Mouse (Mus musculus) C2C12 (cell line): Measurements from ENCODE around the gene Vav1. TPM values are rescaled to one million over a fixed set of nuclear protein-coding genes. Genes with fewer than 3 reads are reported as not detected.
"Not testable (repeated sequence)": the region's sequence is repeated elsewhere in the genome, so short reads cannot be mapped to it uniquely, and the experiment has no call there.

Experiments
- H3K27me3 ChIP-seq: one replicate; pipeline ENCODE4 v1.6.1; 2011; ENCODE audit not compliant: control insufficient read depth, insufficient read depth, insufficient read length
- H3K36me3 ChIP-seq: one replicate; pipeline ENCODE4 v1.6.1; 2011; ENCODE audit not compliant: control insufficient read depth, insufficient read depth
- H3K4me3 ChIP-seq: one replicate; pipeline ENCODE4 v1.5.1; 2011; ENCODE audit warnings: mild to moderate bottlenecking, control low read depth; ENCODE audit not compliant: poor library complexity, insufficient read depth, severe bottlenecking
- H3K79me2 ChIP-seq: one replicate; pipeline ENCODE4 v1.6.1; 2011; ENCODE audit not compliant: control insufficient read depth, insufficient read depth
- H3K79me3 ChIP-seq: one replicate; pipeline ENCODE4 v1.6.1; 2011; ENCODE audit warnings: low read depth, control low read depth
- H3ac ChIP-seq: one replicate; pipeline ENCODE3; 2011; ENCODE audit warnings: low read depth; ENCODE audit not compliant: control insufficient read depth, insufficient read length
- CEBPB ChIP-seq: IDR thresholded peaks from one replicate; pipeline ENCODE4 v1.6.1; 2011; ENCODE audit warnings: low read depth, mild to moderate bottlenecking, control low read depth, moderate library complexity
- CTCF ChIP-seq: IDR thresholded peaks from one replicate; pipeline ENCODE4 v1.5.1; 2011; ENCODE audit not compliant: control insufficient read depth, insufficient read depth, insufficient read length
- FOSL1 ChIP-seq: IDR thresholded peaks from one replicate; pipeline ENCODE4 v1.8.0; 2011; ENCODE audit warnings: mild to moderate bottlenecking, low read length; ENCODE audit not compliant: poor library complexity, insufficient read depth, severe bottlenecking
- MAX ChIP-seq: IDR thresholded peaks from one replicate; pipeline ENCODE4 v1.6.1; 2011; ENCODE audit warnings: mild to moderate bottlenecking, control low read depth
- MYOD1 ChIP-seq: IDR thresholded peaks from one replicate; pipeline ENCODE4 v1.6.1; 2011; ENCODE audit warnings: low read depth; ENCODE audit not compliant: control insufficient read depth, insufficient read length
- MYOG ChIP-seq: IDR thresholded peaks from one replicate; pipeline ENCODE4 v1.6.1; 2011; ENCODE audit not compliant: control insufficient read depth, insufficient read length; ENCODE audit errors: extremely low read depth
- USF1 ChIP-seq: IDR thresholded peaks from one replicate; pipeline ENCODE4 v1.6.1; 2011; ENCODE audit warnings: low read depth, mild to moderate bottlenecking, control low read depth, moderate library complexity
- polyA plus RNA-seq: library from polyadenylated mRNA; unstranded; fragments of >200 nt; fragmentation: generic; extraction: Trizol; gene quantifications from one replicate; pipeline ENCODE4 v1.2.1, GENCODE M21; 2012; ENCODE audit warnings: missing spikeins

Gene Vav1
- polyA plus RNA-seq, 1 experiment, result not detected

DNA sequence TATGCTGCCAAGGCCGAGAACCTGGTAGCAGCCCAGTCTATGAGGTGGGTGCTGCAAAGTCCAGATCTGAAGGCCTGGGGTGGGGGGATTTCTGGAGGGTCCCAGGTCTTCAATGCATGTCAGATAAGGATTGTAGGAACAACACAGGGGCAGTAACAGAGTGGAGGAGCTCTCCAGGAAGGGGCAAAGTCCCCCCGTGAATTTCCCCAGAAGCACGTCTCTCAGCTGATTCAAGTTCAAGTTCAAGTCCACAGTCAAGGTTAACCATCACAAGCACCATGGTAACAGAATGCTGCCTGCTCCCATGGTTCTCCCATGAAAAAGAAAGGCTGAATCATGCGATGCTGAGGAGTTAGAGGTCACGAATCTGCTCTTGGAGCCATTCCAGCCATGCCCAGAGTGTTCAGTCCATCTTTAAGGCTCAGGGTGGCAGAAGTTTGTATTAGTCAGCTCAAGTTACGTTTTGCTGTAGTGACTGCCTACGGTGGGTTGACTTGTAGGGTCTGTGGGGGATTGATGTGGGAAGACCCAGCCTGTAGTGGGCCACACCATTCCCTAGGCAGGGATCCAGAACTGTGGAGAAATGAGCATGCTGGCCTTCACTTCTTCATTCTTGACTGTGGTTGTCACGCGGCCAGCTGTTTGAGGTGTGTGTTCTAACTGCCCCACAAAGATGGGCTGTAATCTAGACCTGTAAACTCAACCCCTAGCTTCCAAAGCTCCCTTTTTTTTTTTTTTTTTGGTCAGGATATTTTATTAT lies 55.3 kb downstream of the Vav1 start:
- H3K79me3 ChIP-seq, result no peaks in the 10 kb centered on the region
- no peak for TF ChIP-seq MYOD1
- TF ChIP-seq FOSL1, result no peak
- no peak for TF ChIP-seq CEBPB
- no peak for TF ChIP-seq CTCF
- no peak for TF ChIP-seq MYOG
- no peak for TF ChIP-seq MAX
- no peaks in the 10 kb centered on the region for H3K36me3 ChIP-seq
- H3K79me2 ChIP-seq, result no peaks in the 10 kb centered on the region
- no peak overlapping the region for H3K4me3 ChIP-seq
- H3ac ChIP-seq, result no peak overlapping the region
- no peaks in the 10 kb centered on the region for H3K27me3 ChIP-seq

DNA sequence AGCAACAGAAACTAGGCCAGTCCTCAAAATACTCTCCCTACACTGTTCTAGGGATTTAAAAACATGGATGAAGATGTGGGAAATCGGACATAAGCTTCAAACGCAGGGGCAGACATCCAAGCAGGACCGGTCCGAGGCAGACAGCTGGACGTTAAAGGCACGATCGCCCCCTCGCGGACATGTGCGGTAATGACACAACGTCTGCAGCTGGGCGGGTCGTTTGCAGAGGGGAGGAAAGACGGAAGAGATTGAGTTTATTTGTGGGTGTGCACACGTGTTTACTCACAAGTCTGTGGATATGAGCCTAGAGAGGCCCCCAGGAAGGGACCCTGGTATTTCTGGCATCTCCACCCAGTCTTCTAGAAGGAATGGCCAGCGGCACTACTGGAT lies 55.9 kb downstream of the Vav1 start:
- H3K79me2 ChIP-seq, result no peaks in the 10 kb centered on the region
- no peak overlapping the region for H3ac ChIP-seq
- H3K27me3 ChIP-seq, result no peaks in the 10 kb centered on the region
- no peak overlapping the region for H3K4me3 ChIP-seq
- no peaks in the 10 kb centered on the region for H3K79me3 ChIP-seq
- no peaks in the 10 kb centered on the region for H3K36me3 ChIP-seq
- TF ChIP-seq CTCF, result peak; percentile 95
- no peak for TF ChIP-seq MYOD1

DNA sequence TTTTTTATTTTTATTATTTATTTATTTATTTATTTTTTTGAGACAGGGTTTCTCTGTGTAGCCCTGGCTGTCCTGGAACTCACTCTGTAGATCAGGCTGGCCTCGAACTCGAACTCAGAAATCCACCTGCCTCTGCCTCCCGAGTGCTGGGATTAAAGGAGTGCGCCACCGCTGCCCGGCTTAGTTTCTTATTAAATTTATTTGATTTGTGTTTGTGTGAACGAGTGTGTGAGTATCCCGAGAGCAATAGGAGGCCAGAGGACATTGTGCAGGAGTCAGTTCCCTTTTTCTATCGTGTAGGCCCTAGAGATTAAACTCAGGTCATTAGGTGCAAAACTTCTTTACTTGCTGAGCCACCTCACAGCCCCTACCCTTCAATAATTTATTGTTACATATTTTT lies 56.3 kb downstream of the Vav1 start:
- not testable (repeated sequence) for H3K79me3 ChIP-seq

DNA sequence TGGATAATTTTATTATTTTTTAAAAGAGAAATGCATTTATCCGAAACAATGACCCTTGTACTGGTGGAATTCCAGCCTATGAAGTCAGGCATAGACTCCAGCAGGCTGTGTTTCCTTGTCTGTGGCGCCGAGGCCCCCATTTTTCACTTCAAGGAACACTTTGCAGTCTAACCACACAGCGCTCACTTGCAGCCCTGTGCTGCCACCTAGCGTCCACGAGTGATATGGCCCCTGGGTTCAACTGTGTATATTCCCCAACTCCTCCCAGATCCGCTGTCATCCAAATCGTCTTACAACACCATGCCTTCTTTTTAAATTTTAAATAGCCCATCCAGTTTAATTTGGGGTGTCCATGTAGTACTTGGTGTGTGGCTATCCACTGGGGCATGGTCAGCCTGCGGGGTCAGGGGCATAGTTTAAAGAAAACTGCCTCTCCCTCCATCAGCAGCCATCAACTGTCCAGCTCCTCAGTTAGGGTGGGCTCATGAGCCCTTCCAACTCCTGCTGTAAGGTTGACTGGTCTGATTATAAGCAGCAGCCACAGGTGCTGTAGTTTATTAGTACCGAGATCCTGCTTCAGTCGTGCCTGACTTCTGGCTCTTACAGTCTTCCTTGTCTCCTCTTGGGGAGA lies 56.9 kb downstream of the Vav1 start:
- H3K36me3 ChIP-seq, result no peaks in the 10 kb centered on the region

More for the DNA sequence above, 56.3 kb downstream of the Vav1 start:
- not testable (repeated sequence) for H3K4me3 ChIP-seq, H3ac ChIP-seq, H3K79me2 ChIP-seq, H3K27me3 ChIP-seq, H3K36me3 ChIP-seq

DNA sequence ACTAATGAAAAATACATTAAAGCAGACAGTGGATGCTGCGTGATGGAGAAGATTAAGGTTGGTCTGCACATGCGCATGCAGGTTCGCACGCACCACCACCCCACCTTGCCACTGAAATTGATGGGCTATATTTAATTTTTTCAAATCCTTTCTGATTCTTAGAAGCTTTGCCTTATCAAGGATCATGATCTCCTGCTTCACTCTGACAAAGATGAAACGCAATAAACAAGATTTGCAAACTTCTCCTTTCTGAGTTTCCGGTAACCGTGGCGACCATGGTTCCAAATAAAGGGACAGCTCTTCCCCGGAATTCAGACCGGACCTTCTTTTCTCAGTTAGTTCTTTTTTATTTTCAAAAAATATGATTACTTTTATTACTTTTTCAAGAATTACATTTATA lies 59.1 kb downstream of the Vav1 start:
- Histone ChIP-seq H3K36me3 (no peaks in the 10 kb centered on the region), H3ac (no peak overlapping the region), H3K79me2 (no peaks in the 10 kb centered on the region), H3K4me3 (no peak overlapping the region), H3K27me3 (no peaks in the 10 kb centered on the region), H3K79me3 (no peaks in the 10 kb centered on the region)
- no peak for TF ChIP-seq CTCF
- TF ChIP-seq MYOG, result no peak
- no peak for TF ChIP-seq MAX
- no peak for TF ChIP-seq MYOD1
- TF ChIP-seq CEBPB, result no peak
- TF ChIP-seq FOSL1, result no peak
- no peak for TF ChIP-seq USF1

More for the DNA sequence above, 56.9 kb downstream of the Vav1 start:
- TF ChIP-seq CTCF, result peak; percentile 92
- no peak for TF ChIP-seq MAX
- TF ChIP-seq FOSL1, result no peak
- Histone ChIP-seq H3K27me3 (no peaks in the 10 kb centered on the region), H3K4me3 (no peak overlapping the region), H3ac (no peak overlapping the region), H3K79me2 (no peaks in the 10 kb centered on the region), H3K79me3 (no peaks in the 10 kb centered on the region)

GRCm38 (mm10) chr17:57339298-57339697 lies 60.4 kb downstream of the Vav1 start:
- no peaks in the 10 kb centered on the region for H3K79me3 ChIP-seq
- no peak overlapping the region for H3ac ChIP-seq
- H3K4me3 ChIP-seq, result no peak overlapping the region
- no peaks in the 10 kb centered on the region for H3K79me2 ChIP-seq
- TF ChIP-seq USF1 (no peak), MYOD1 (no peak), CEBPB (no peak), FOSL1 (no peak), CTCF (no peak), MYOG (no peak), MAX (no peak)
- no peaks in the 10 kb centered on the region for H3K27me3 ChIP-seq
- no peaks in the 10 kb centered on the region for H3K36me3 ChIP-seq
